Mouse (Mus musculus) spleen, adult 2 months (tissue): ENCODE measurements around the gene Pdk3.

Source experiments
- CTCF ChIP-seq: fragments of 200-500 bp; IDR thresholded peaks from 2 replicates; pipeline ENCODE4 v1.5.1; 2011; ENCODE audit warnings: mild to moderate bottlenecking, inconsistent platforms; ENCODE audit not compliant: insufficient read depth, insufficient read length, insufficient replicate concordance; ENCODE audit errors: extremely low read depth
- POLR2A ChIP-seq: fragments of 200-500 bp; IDR thresholded peaks from 2 replicates; pipeline ENCODE4 v1.6.1; 2011; ENCODE audit warnings: low read depth, low read length, inconsistent platforms

GRCm38 (mm10) chrX:93730854-93731253, 101.1 kb downstream of the Pdk3 start:
- TF ChIP-seq CTCF (no peak), POLR2A (no peak)
